Mouse (Mus musculus) spleen, postnatal 0 days (tissue): ENCODE measurements around the gene Zcchc17. TPM values are rescaled to one million over a fixed set of nuclear protein-coding genes. Genes with fewer than 3 reads are reported as not detected.

Experiments
- polyA plus RNA-seq: library from polyadenylated mRNA; unstranded; fragments of >200 nt; fragmentation: Nextera tagmentation; extraction: Ambion mirVana; gene quantifications from 2 replicates; pipeline ENCODE4 v1.2.1, GENCODE M21; 2015

Zcchc17 gene
- 53.7 and 55.3 TPM in 2 replicates for polyA plus RNA-seq

DNA sequence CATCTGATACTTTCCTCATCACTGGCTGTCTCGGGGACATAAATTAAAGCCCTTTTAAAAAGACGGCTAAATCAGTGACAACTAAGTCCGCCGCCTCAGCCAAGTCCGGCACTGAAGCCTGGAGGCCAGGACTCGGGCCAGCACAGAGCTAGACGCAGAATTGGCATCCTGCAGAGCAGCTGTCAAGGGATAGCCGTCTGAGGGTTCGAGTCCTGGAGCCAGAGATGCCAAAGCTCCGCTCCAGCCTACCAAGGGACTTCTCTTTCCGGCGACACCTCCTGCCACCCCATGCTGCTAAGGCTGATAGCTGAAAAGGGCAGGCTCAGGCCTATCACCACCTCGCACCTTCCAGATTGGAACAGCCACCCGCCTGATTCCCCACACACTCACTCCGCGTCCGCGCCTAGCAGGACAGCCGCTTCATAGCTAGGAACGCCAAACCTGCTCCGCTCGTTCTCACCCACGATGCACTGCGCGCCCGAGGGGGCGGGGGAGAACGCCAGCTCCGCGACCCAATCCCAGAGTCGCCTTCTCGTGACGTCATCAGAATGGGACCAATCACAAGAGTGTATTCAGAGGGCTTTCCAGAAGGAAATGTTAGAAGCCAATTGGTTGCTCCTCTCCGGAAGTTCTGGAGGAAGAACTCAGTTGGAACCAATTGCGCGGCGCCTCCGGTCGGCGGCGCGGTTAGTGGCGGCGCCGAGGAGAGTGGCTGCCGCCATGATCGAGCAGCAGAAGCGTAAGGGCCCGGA, at the start of gene Zcchc17, which contains the start of gene Snrnp40:
Gene Zcchc17 (minus strand): TSS at position 458 of the 752 bp plus-strand sequence.
Gene Snrnp40 (plus strand): TSS at position 647 of the 752 bp plus-strand sequence.

DNA sequence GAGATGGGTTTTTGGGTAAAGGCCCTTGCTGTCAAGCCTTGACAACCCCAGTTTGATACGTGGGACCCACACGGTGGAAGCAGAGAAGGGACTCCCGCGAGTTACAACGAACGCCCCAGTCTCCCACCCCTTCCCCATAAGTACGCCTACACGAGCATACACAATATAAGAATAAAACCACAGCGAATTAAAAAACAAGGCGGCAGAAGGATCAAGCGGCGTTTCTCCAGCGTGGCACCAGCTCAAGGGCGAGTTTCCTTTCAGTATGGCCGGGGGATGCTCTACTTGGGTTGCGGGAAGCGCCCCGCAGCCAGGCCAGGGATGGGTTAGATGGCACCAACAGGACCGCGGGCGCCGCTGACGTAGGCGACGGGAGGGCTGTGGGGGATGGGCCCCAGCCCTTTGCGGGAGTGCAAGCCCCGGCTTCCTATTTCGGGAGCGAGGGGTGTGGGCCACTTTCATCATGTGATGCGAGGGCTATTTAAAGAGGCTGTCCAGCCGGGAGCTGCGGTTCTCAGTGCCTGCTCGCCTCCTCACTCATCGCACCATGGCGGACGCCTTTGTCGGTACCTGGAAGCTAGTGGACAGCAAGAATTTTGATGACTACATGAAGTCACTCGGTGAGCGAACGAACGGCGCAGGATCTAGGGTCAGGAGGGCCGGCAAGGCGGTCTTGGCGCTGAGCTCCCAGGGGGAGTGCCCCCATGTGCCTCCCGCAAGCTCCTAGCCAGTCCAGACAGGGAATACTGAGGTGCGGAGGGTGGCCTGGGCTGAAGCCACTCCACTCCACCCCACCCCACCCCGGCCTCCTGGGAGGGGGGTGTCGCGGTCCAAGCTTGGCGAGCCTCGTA, 51.3 kb downstream of the Zcchc17 start, which contains the start of the genes Fabp3 and Gm10570:
Gene Fabp3 (plus strand): TSS at position 365 of the 851 bp plus-strand sequence.
Gene Gm10570 (minus strand): TSS at position 444 of the 851 bp plus-strand sequence.

GRCm38 (mm10) chr4:130279105-130279504, 80.6 kb downstream of the Zcchc17 start, which contains the start of gene Serinc2:
Gene Serinc2, minus strand, starts transcription at chr4:130279205.

Other genes starting within 250 kb of the Zcchc17 start
- 0.18 and 0.28 TPM in 2 replicates for gene Hcrtr1, start 220.6 kb downstream of the Zcchc17 start, polyA plus RNA-seq
- 50.1 and 66.3 TPM in 2 replicates for gene Tinagl1, start 184.8 kb downstream of the Zcchc17 start, polyA plus RNA-seq
- not detected in 2 replicates for gene Gm853, start 137.5 kb downstream of the Zcchc17 start, polyA plus RNA-seq
- gene Serinc2, start 80.7 kb downstream of the Zcchc17 start, polyA plus RNA-seq = 2.2 and 2.9 TPM in 2 replicates
- gene Fabp3, start 51.3 kb downstream of the Zcchc17 start, polyA plus RNA-seq = 1.6 and 1.7 TPM in 2 replicates
- gene Gm10570, start 51.3 kb downstream of the Zcchc17 start, polyA plus RNA-seq = not detected in 2 replicates
- gene Snrnp40, start 189 bp upstream of the Zcchc17 start, polyA plus RNA-seq = 102 and 110 TPM in 2 replicates
- gene Nkain1, start 214.2 kb upstream of the Zcchc17 start, polyA plus RNA-seq = not detected in 2 replicates